Mouse (Mus musculus) mouse embryonic stem cell (cell line): ENCODE results near the gene Idnk.
"Not testable (repeated sequence)": the region's sequence is repeated elsewhere in the genome, so short reads cannot be mapped to it uniquely, and the experiment has no call there.

Experiments used
- in situ Hi-C, 2 experiments: fragments of 300-500 bp; cut with MboI; formaldehyde crosslinking; loops; 1 replicate in 1 of 2; 3 replicates in 1 of 2; pipeline ENCODE4 v1.14.3; 2019 to 2020; ENCODE audit warnings: low sequenced_read_pairs in 2 of 2, low pct_unique_long_range_greater_than_20kb in 1 of 2, mixed read lengths in 1 of 2; ENCODE audit not compliant: unreplicated experiment in 1 of 2

Idnk gene

DNA sequence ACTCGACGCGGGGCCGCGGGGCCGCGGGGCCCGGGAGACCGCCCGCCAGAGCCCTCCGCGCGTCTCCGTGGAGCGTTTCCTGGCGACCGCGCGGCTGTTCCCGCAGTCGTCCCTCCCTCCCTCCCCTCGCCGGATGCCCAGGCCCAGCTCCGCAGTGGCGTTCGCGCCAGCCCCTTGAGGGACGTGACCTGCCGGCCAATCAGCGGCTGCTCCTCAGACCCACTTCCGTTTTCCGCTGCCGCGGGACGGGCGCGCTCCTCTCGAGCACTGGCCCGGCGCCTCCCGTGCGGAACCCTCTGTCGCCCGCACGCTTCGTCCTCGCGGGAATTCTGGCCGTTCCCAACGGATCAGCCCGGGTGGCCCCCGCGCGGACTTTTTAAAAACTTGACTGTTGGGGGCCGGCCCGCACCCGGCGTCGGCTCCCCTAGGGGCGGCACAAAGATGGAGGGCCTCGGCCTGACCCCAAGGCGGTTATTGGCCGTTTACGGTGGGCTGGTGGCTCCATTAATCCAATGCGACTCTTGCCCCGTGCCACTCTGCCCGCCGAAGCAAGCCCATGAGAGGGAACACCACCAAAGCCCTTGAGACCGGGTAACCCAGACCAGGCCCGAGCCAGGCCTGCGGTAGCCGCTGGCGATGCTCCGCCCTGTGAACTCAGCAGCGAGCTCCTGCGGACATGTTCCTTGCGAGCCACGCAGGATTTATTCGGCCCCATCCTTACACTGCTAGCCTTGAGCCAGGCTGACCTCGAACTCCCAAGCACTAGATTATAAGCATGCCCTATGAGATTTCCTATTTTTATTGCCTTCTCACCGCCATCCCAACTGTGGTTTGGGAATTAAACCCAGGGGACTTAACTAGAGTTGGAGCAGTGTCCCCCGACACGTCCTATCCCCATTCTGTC lies 28.4 kb upstream of the Idnk start:
- in situ Hi-C loops, result no loop called here

DNA sequence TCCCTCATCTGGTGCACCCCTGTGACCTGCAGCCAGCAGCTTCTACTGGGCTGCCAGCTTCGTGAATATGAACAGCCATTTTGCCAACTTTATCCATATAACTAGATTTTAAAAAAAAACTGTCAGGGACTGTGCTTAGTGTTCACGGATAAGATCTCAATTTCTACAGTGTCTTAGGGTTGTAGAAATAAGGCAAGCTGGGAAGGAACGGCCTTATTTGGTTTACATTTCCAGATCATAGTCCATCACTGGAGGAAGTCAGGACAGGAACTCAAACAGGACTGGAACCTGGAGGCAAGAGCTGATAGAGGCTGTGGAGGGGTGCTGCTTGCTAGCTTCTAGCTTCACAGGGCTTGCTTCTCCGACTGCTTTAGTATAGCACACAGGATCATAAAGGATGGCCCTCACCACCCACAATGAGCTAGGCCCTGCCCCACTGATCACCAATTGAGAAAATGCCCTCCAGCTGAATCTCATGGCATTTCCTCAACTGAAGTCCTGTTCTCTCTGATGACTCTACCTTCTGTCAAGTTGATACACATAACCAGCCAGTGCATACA lies 27.7 kb upstream of the Idnk start:
- in situ Hi-C loops, result no loop called here

DNA sequence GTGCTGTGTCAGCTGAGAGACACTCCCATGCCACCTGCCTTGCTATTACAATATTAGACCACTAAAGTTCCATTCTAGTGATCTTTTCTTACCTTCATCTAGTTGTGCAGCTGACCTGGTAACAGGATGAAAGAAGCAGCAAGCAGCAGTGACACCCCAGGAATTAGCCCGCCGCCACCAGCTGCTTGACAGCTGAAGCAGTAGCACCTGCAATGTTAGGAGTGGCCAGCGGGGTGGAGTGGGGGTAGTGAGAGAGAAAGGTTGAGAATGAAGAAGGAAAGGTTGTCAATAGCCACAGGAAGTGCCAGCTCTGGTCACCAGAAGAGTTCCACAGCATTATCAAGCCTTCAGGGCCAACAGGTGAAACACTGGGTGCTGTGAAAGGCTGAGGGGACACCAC lies 25.8 kb upstream of the Idnk start:
- in situ Hi-C loops, result no loop called here

DNA sequence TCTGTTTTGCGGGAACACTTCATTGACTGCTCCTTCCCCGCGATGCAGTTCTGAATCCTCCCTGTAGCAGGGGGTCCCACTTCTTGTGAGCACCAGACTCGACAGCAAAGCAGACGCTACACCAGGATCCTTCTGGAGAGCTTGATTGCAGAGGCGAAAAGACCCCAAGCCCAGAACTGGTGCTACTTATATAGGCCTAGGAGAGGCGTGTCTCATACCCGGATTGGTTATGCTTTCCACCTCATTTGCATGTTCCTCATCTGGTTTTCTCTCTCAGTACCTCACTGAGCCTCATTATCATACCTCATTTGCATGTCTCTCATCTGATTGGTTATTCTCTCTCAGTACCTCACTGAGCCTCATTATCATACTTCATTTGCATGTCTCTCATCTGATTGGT lies 10.8 kb upstream of the Idnk start:
- in situ Hi-C loops, result not testable (repeated sequence)

DNA sequence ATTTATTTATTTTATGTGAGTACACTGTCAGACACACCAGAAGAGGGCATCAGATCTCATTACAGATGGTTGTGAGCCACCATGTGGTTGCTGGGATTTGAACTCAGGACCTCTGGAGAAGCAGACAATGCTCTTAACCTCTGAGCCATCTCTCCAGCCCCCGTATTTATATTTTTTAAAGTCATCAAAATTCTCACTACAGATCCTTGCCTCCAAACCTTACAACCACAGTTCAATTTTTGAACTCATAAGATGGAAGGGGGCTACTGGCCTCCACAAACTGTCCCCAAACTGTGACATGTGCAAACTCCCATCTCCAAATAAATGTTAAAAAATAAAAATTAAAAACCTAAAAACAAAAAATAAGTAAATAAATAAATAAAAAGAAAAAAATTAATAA lies 9.7 kb upstream of the Idnk start:
- in situ Hi-C loops, result no loop called here

DNA sequence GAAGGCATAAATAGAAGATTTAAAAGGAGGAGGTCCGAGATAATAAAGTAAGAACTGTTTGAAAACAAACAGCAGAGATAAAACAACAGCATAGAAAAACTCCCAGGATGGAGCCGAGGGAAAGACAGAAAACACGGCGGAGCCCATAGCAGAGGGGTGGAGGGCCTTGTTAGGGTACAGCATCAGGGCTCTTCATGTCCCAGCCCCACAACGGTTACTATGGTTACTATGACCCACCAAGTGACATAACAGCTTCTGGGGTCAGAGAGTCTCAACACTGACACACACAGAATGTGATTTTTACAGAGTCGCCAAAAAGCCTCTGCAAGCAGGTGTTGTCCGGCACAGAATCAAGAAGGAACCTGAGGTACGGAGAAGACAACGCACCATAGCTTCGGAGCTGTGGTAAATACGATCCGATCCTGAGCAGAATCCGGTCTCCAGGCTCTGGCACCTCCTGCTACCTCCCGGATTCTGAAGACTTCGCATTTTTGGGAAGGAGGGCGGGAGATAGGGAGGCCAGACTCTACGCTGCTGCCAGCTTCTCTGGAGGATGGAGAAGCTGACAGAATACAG lies 9.1 kb upstream of the Idnk start:
- in situ Hi-C loops, result no loop called here

DNA sequence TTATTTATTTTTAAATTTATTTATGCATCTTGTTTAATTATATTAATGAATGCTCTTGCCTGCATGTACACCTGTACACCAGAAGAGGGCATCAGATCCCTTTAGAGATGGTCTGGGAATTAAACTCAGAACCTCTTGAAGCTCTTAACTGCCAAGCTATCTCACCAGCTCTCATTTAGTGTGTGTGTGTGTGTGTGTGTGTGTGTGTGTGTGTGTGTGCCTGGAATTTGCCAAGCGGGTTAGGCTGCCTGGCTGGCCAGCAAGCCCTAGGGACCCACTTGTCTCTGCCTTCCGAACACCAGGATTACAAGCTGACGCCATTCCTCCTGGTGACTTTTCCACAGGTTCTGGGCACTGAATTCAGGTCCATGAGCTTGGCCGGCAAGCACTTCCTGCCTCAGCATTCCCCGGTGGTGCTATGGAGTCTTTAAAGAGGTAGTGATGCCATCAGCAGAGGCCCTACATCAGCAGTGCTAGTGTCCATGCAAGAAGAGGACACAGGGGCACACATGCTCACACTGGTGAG lies 8.4 kb upstream of the Idnk start:
- in situ Hi-C loops, result no loop called here

DNA sequence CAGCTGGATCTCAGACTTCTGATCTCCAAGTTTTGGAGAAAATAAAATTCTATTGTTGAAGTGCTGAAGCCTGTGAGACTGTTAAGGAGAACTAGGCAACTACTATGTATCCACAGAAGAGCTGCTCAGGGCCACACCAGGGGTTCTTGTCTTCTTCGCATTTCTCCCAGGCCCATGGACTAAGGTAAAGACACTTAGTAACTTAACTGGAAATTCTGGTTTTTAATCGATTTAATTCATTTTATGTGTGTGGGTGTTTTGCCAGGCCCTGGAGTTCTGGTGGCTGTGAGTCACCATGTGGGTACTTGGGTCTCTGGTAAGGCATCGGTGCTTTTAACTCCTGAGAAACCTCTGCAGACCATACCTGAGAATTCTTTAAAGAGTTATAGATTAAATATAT lies 7.8 kb upstream of the Idnk start:
- in situ Hi-C loops, result loop anchor here (10.0 to 25.0 kb wide), 2 partner anchors 405 to 413 kb away; no protein-coding TSS in a partner anchor

DNA sequence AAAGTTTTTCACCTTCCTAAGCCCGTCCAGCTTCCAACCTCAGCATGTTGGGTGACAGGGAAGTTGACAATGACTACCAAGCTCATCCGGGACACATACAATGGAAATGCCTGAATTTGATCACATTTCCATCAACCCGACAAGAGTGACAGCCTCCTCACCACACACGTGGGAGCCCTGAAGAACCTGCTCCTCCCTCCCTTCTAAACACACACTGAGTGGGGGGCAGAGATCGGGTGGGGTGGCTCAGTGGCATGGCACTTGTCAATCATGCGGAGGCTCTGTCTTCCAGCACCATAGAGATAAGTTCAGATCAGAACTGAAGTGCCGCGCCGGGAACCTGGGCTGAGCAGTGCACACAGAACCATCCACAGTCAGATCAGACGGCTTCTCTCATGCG lies 7.0 kb upstream of the Idnk start:
- in situ Hi-C loops, result loop anchor here (10.0 to 25.0 kb wide), 2 partner anchors 404 to 412 kb away; no protein-coding TSS in a partner anchor

DNA sequence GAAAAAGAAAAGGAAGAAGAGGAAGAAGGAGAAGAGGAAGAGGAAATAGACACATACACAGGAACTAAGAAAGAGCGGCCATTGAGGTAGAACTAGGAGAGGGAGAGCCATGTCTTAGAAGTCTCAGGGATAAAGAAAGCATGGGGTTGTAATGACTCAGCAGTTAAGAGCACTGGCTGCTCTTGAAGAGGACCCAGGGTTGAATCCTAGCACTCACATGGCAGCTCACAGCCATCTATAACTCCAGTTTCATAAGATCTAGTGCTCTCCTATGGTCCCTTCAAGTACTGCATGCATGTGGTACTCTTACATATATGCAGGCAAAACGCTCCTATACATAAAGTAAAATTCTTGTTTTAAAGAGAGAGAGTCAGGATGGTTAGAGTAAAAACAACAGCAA lies 1.4 kb upstream of the Idnk start:
- in situ Hi-C loops, result loop anchor here (10.0 to 25.0 kb wide), 2 partner anchors 399 to 406 kb away; no protein-coding TSS in a partner anchor

DNA sequence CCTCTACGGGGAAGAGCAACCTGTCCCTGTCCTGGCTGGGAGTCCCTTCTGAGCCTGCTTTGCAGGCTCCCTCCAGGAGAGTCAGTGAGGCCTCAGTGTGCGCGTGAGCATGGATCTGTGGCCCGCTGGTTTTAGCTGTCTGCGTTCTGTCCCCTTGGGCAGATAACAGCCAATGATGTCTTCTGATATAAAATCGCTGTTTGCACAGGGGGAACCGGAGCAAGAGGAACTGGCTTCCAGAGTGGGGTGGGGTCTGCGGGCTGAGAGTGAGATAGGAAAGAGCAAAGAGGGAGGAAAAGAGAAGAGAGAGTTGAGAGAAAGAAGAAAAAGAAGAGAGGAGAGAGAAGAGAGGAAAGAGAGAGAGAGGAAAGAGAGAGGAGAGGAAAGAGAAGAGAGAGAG lies 413 bp upstream of the Idnk start:
- in situ Hi-C loops, result loop anchor here (10.0 to 25.0 kb wide), 2 partner anchors 398 to 405 kb away; no protein-coding TSS in a partner anchor

DNA sequence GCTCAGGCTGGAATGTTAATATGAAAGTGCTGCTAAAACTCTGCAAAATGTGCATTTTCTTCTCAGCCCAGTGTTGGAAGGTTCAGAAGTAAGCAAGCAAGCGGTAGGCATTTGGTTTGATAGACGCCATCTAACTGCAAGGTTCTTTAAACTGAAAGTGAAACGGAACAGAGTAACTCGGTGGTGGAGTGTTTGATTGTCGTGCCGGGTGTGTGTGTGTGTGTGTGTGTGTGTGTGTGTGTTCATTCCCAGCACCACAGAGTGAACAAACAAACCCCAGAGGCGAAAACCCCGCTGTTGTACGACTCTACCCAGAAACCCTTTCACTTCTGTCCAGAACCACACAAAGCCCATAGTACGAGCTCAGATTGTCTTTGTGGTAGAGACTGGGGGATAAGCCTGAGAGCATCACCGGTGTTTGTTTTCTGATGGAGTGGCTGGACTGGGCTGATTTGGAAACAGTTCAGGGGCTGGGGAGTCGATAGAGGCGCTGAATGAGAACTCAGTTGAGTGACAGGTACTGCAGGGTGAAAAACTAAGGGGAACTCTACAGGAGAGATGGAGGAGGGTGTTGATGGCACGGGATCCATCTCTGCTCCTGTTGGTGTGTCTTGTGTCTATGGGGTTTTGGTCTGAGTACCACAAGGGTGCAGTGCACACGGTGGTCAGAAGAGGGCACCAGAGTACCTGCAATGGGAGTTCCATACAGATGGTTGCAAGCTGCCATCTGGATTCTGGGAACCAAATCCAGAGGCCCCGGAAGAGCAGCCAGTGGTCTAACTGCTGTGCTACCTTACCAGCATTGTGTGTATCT lies 857 bp downstream of the Idnk start:
- in situ Hi-C loops, result loop anchor here (10.0 to 25.0 kb wide), 2 partner anchors 396 to 404 kb away; no protein-coding TSS in a partner anchor

DNA sequence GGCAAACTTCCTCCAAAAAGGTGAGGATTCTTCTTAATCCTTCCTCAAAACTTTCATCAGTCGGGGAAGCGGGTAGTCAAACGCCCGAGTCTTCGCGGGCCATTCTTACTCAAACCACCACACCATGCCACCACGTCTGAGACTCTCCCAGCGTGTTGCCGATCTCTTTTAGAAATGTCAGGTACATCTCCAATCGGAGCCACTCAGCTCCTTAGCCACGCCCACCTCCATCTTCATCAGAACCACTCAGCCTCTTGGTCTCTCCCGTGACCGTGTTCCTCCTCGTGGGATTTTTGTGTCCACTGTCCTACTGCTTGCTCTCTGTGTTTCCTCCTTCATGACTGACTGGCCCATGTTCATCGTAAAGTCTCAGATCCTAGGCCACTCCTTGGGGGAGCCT lies 3.3 kb downstream of the Idnk start:
- in situ Hi-C loops, result loop anchor here in 1 of 2 experiments (10.0 to 25.0 kb wide), 2 partner anchors 194 to 402 kb away; partner anchors contain the start of gene Kif27

DNA sequence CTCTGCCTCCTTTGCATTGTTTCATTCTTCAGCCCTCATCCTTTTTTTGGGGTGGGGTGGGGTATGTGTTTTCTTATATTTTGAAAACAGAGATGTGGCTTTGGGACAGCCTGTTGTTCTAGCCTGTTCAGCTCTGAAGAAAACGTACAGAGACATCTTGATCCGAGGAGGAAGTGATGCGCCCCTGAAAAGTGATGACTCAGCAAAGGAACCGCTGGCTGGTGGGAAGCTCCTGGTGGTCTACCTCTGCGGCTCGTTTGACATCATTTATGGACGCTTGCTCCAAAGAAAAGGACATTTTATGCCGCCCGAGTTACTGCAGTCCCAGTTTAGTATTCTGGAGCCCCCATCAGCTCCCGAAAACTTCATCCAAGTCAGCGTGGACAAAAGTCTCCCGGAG lies 5.9 kb downstream of the Idnk start:
- in situ Hi-C loops, result loop anchor here in 1 of 2 experiments (10.0 to 25.0 kb wide), 2 partner anchors 191 to 399 kb away; partner anchors contain the start of gene Kif27

DNA sequence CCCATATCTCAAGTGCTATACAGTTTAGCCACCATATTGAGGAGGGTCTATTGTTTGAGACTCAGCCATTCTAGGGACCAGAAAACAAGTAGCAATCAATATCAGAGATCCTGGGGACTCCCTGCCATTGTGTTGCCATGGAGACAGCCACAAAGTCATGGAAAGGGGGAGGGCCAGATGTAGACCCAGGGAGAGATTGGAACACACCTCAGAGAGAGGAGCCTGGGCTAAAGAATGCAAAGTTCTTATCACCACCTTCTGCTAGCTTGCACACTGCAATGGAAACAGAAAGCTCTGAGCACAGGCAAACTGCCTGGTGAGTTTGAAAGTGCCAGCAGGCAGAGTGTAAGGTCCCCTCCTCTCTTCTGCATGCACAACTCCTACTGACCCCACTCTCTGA lies 10.7 kb downstream of the Idnk start:
- in situ Hi-C loops, result loop anchor here in 1 of 2 experiments (10.0 to 25.0 kb wide), 2 partner anchors 187 to 394 kb away; partner anchors contain the start of gene Kif27

DNA sequence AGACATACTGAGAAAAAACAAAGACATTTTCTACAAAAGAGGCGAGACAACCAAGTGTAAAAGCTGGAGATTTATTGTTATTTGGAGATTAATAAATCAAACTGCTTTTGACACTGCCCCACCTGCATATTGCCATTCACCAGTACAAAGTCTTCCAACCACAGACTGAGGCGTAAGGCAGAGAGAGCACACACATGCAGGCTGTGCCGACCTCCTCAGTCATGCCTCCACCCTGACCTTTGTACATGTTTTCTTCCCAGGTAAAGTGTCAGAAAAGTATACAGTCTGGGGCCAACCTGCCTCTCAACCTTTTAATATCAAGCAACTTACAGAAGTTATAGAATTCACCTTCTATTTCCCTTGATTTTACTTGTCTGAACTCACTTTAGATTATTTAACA lies 18.7 kb downstream of the Idnk start:
- in situ Hi-C loops, result no loop called here

DNA sequence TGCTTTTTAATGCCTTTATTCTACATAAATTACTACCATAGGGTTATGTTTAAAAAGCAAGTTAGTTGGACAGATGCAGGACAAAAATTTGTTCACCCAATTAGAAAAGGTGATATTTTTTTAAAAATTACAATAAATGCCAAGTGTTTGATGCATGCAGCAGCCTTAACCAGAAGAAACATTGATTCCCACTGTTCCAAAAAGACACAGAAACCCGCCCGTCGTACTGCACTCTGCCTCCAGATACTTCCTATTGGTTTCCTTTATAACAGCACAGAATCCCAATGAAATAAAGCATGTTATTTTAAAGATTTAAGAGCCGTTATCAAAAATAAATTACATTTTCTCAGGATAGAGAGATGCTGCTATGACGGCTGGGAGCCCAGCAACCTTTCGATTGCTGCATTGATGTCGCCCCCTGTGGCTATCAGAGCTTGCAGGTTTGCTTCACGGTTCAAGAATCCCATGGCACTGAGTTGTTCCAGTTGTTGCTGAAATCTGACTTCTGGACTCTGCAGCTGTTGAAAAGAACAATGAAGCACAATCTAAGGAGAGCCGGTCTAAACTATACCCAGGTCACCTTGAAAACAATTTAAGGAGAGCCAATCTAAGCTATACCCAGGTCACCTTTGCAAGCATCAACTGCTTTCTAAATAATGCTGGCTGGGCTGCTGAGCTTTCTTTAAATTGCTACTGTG lies 20.2 kb downstream of the Idnk start:
- in situ Hi-C loops, result no loop called here
